Mouse (Mus musculus) heart, postnatal 14 days (tissue): ENCODE data around the gene Ehd3. TPM values are rescaled to one million over a fixed set of nuclear protein-coding genes. Genes with fewer than 3 reads are reported as not detected.

Experiments used
- DNase-seq, 2 experiments: peaks; one replicate each; pipeline ENCODE4 v3.0.0; 2021 to 2022
- intact Hi-C: fragments of 180-260 bp; cut with DNase I; formaldehyde crosslinking; loops from one replicate; pipeline ENCODE4 v1.15.1; 2025
- total RNA-seq, 2 experiments: library from RNA; stranded (reverse); gene quantifications; 2 replicates each; pipeline ENCODE4 v1.2.3; 2021

Ehd3 gene
- total RNA-seq, 2 experiments from 2014 or later = 3.9 to 4.2 TPM

GRCm38 (mm10) chr17:73879262-73879916 is 75.5 kb downstream of the Ehd3 start:
- DNase-seq = no peak
- intact Hi-C loops = no loop called here

GRCm38 (mm10) chr17:73880286-73880685 is 76.4 kb downstream of the Ehd3 start:
- DNase-seq = no peak

GRCm38 (mm10) chr17:73881295-73881694 is 77.4 kb downstream of the Ehd3 start:
- no peak for DNase-seq
- intact Hi-C loops = loop anchor here (10.0 kb wide), 1 partner anchor 1026 kb away; no protein-coding TSS in a partner anchor

More at GRCm38 (mm10) chr17:73880286-73880685, 76.4 kb downstream of the Ehd3 start:
- intact Hi-C loops = loop anchor here (10.0 kb wide), 1 partner anchor 1025 kb away; no protein-coding TSS in a partner anchor

Other genes with a start within 250 kb of the Ehd3 start
- not detected for gene Galnt14, start 93.7 kb upstream of the Ehd3 start, total RNA-seq
- 10 to 100 TPM; 40.6 to 66.0 TPM for gene Xdh, start 146.1 kb downstream of the Ehd3 start, total RNA-seq
- gene Srd5a2, start 243.8 kb downstream of the Ehd3 start, total RNA-seq = not detected